Mouse (Mus musculus): ENCODE results near the gene Rnf208.

DNA sequence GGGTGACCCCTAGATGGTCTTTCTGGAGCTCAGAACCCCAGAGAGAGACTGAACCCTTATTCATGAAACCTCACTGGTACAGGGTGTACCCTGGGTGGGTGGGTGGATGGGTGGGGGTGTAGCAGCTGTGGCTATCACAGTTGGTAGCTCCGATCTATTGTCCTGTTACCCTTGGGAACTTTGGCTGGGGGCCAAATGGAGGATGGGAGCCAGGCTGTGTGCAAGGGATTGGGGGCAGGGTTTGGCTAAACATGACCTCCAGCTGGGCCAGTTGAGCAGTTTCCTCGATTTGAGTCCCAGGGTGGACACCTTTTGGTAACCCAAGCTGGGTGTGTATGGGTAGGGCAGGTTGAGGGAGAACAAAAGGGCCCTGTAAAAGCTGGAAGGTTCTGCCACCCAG is 24.7 kb downstream of the Rnf208 start:
- TF ChIP-seq CTCF (conservative IDR thresholded peaks at IDR 0.05; ENCODE audit: low read length) = no peak
- no peak for TF ChIP-seq NANOG (IDR thresholded peaks at IDR 0.05; ENCODE audit: borderline replicate concordance, low read length)
- no peak for TF ChIP-seq POU5F1 (IDR thresholded peaks at IDR 0.05; ENCODE audit: borderline replicate concordance, low read length)

Measured in E14TG2a.4 (cell line).